Mouse (Mus musculus) activated CD4-positive, CD25-positive, alpha-beta regulatory T cell, adult 4 months (primary cell): ENCODE data around the gene Wfdc16. TPM values are rescaled to one million over a fixed set of nuclear protein-coding genes. Genes with fewer than 3 reads are reported as not detected.
"Not testable (repeated sequence)": the region's sequence is repeated elsewhere in the genome, so short reads cannot be mapped to it uniquely, and the experiment has no call there.

Experiments used
- ATAC-seq: one replicate; pipeline ENCODE4 v1.8.0; 2017
- polyA plus RNA-seq, 2 experiments: library from polyadenylated mRNA; unstranded; fragments of 100-300 nt; shearing (Covaris generic); gene quantifications; one replicate each; pipeline ENCODE4 v1.2.1; 2017

Wfdc16 gene
- polyA plus RNA-seq, 2 experiments from 2014 or later, result not detected

DNA sequence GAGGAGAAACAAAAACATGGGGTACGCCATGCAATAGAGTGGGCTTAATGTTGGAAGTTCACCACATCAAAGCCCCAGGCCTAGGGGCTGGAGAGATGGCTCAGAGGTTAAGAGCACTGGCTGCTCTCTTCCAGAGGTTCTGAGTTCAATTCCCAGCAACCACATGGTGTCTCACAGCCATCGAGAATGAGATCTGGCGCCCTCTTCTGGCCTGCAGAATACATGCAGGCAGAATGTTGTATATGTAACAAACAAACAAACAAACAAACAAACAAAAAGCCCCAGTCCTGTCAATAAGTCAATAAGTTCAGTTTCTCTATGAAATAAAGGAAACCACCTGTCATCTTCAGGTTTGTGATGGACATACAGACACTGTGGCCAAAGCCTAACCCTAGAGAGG, 38.4 kb downstream of the Wfdc16 start:
- ATAC-seq, result no peak

DNA sequence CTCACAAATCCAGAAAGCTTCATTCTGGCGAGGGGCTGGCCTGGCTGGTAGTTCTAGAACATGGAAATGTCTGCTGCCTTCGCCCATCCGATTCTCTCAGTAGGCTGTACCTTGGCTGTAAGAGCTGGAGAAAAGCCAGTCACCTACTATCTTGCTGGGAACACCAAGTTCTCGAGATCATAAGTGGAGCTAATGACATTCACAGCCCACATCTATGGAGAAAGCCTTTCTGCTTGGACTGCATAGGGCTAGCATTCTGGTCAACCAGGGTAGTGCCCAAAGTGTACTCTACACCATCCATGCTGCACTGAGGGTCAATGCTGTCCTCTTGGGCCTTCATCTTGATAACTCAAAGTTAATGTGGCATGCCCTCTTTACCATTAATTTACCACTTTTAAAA, 45.1 kb downstream of the Wfdc16 start, which contains the start of gene Eppin:
TSS of gene Eppin (minus strand) at position 101 of the 400 bp plus-strand sequence.
- no peak for ATAC-seq

- ATAC-seq, result no peak
These were observed 46.6 kb downstream of the Wfdc16 start for GRCm38 (mm10) chr2:164592014-164592413.

- not testable (repeated sequence) for ATAC-seq
These were observed 53.4 kb downstream of the Wfdc16 start, which contains the start of gene Wfdc6a for GRCm38 (mm10) chr2:164585025-164585725. Wfdc6a (minus strand) TSS chr2:164585447.

Other genes with a start within 250 kb of the Wfdc16 start
- 1 to 10 TPM; 3.4 to 4.2 TPM for gene Slpi, start 249.7 kb downstream of the Wfdc16 start, polyA plus RNA-seq
- gene Rbpjl, start 235.7 kb downstream of the Wfdc16 start, polyA plus RNA-seq, result not detected
- gene Matn4, start 233.6 kb downstream of the Wfdc16 start, polyA plus RNA-seq, result under 1 TPM in 1 of 2 experiments, not detected in 1; 0.32 TPM
- gene Sdc4, start 194.9 kb downstream of the Wfdc16 start, polyA plus RNA-seq, result 10 to 100 TPM; 13.8 to 23.7 TPM
- gene Sys1, start 181.8 kb downstream of the Wfdc16 start, polyA plus RNA-seq, result 10 to 100 TPM; 29.7 to 33.4 TPM
- 1 to 10 TPM in 1 of 2 experiments, not detected in 1; 3.7 TPM for gene Gm20458, start 177.8 kb downstream of the Wfdc16 start, polyA plus RNA-seq
- under 1 TPM in 1 of 2 experiments, not detected in 1; 0.37 TPM for gene Trp53tg5, start 165.1 kb downstream of the Wfdc16 start, polyA plus RNA-seq
- gene Dbndd2, start 152.7 kb downstream of the Wfdc16 start, polyA plus RNA-seq, result 1 to 10 TPM; 2.1 to 6.8 TPM
- gene Pigt, start 141.3 kb downstream of the Wfdc16 start, polyA plus RNA-seq, result 10 to 100 TPM; 19.6 to 47.7 TPM
- not detected for gene Wfdc2, start 76.4 kb downstream of the Wfdc16 start, polyA plus RNA-seq
- not detected for gene Spint3, start 65.3 kb downstream of the Wfdc16 start, polyA plus RNA-seq
- not detected for gene Wfdc6a, start 53.3 kb downstream of the Wfdc16 start, polyA plus RNA-seq
- not detected for gene Eppin, start 45.2 kb downstream of the Wfdc16 start, polyA plus RNA-seq
- gene Wfdc6b, start 25.3 kb downstream of the Wfdc16 start, polyA plus RNA-seq, result not detected
- gene Wfdc8, start 25.2 kb downstream of the Wfdc16 start, polyA plus RNA-seq, result not detected
- gene Wfdc10, start 17.2 kb upstream of the Wfdc16 start, polyA plus RNA-seq, result not detected
- not detected for gene Wfdc9, start 17.8 kb upstream of the Wfdc16 start, polyA plus RNA-seq
- gene Wfdc11, start 35.3 kb upstream of the Wfdc16 start, polyA plus RNA-seq, result not detected
- gene Wfdc13, start 46.3 kb upstream of the Wfdc16 start, polyA plus RNA-seq, result not detected
- gene Spint4, start 59.7 kb upstream of the Wfdc16 start, polyA plus RNA-seq, result not detected
- not detected for gene Spint5, start 76.5 kb upstream of the Wfdc16 start, polyA plus RNA-seq
- not detected for gene Wfdc3, start 107.1 kb upstream of the Wfdc16 start, polyA plus RNA-seq
- 1 to 10 TPM; 6.0 to 6.5 TPM for gene Dnttip1, start 107.2 kb upstream of the Wfdc16 start, polyA plus RNA-seq
- 10 to 100 TPM; 46.3 to 68.1 TPM for gene Ube2c, start 131.1 kb upstream of the Wfdc16 start, polyA plus RNA-seq
- not detected for gene Tnnc2, start 141.2 kb upstream of the Wfdc16 start, polyA plus RNA-seq
- gene Snx21, start 147.0 kb upstream of the Wfdc16 start, polyA plus RNA-seq, result 1 to 10 TPM; 5.0 to 5.1 TPM
- 10 to 100 TPM; 35.1 to 49.1 TPM for gene Acot8, start 166.1 kb upstream of the Wfdc16 start, polyA plus RNA-seq
- 1 to 10 TPM; 3.8 to 5.4 TPM for gene Zswim3, start 166.3 kb upstream of the Wfdc16 start, polyA plus RNA-seq
- gene Zswim1, start 183.9 kb upstream of the Wfdc16 start, polyA plus RNA-seq, result 10 to 100 TPM; 18.0 to 19.4 TPM
- not detected for gene Spata25, start 189.7 kb upstream of the Wfdc16 start, polyA plus RNA-seq
- gene Ctsa, start 194.1 kb upstream of the Wfdc16 start, polyA plus RNA-seq, result 100 to 1,000 TPM; 215 to 216 TPM
- under 1 TPM in 1 of 2 experiments, not detected in 1; 0.69 TPM for gene Neurl2, start 194.7 kb upstream of the Wfdc16 start, polyA plus RNA-seq
- 1 to 10 TPM in 1 of 2 experiments, under 1 TPM in 1; 0.87 to 1.0 TPM for gene Pltp, start 218.9 kb upstream of the Wfdc16 start, polyA plus RNA-seq
- gene Pcif1, start 240.5 kb upstream of the Wfdc16 start, polyA plus RNA-seq, result 100 to 1,000 TPM; 102 to 122 TPM